Mouse (Mus musculus) embryonic facial prominence, embryonic 11.5 days (tissue): ENCODE measurements at regions not wholly inside any gene's neighbourhood (a gene's known extent, or its start where the extent isn't known, plus 50 kb on each side); places are given as distances from the start of the nearest gene placed in this dataset.

Source experiments
- ATAC-seq: fragments of 200-750 bp; cut with Nextera tagmentation; replicated peaks from 2 replicates; pipeline ENCODE4 v1.8.0; 2017; ENCODE audit warnings: low read depth; ENCODE audit not compliant: insufficient number of reproducible peaks, low FRiP score, low TSS enrichment
- DNase-seq: peaks from one replicate; pipeline ENCODE4 v3.0.0-alpha.2; 2015; ENCODE audit warnings: low spot score
- H3K27ac ChIP-seq: fragments of 300-500 bp; sonication (generic); replicated peaks from 2 replicates; pipeline ENCODE4 v1.5.1; 2014; ENCODE audit warnings: mild to moderate bottlenecking, low read depth, low read length, control low read depth
- H3K27me3 ChIP-seq: fragments of 300-500 bp; sonication (generic); 2 replicates; pipeline ENCODE4 v1.6.1; 2014; ENCODE audit warnings: mild to moderate bottlenecking, low read length, moderate library complexity, mixed read lengths; ENCODE audit not compliant: control insufficient read depth, insufficient read depth
- H3K36me3 ChIP-seq: fragments of 300-500 bp; sonication (generic); replicated peaks from 2 replicates; pipeline ENCODE4 v1.6.1; 2014; ENCODE audit warnings: low read depth, mild to moderate bottlenecking, low read length, moderate library complexity, mixed read lengths; ENCODE audit not compliant: control insufficient read depth, insufficient read depth
- H3K4me1 ChIP-seq: fragments of 300-500 bp; sonication (generic); 2 replicates; pipeline ENCODE4 v1.6.1; 2014; ENCODE audit warnings: low read length, mixed read lengths; ENCODE audit not compliant: control insufficient read depth, insufficient read depth
- H3K4me2 ChIP-seq: fragments of 300-500 bp; sonication (generic); 2 replicates; pipeline ENCODE4 v1.6.1; 2014; ENCODE audit warnings: low read depth, mild to moderate bottlenecking, control low read depth, low read length, moderate library complexity
- H3K4me3 ChIP-seq: fragments of 300-500 bp; sonication (generic); 2 replicates; pipeline ENCODE4 v1.5.1; 2014; ENCODE audit warnings: low read depth, low read length, control low read depth
- H3K9ac ChIP-seq: fragments of 300-500 bp; sonication (generic); replicated peaks from 2 replicates; pipeline ENCODE4 v1.6.1; 2014; ENCODE audit warnings: mild to moderate bottlenecking, control low read depth, low read length
- H3K9me3 ChIP-seq: fragments of 300-500 bp; sonication (generic); replicated peaks from 2 replicates; pipeline ENCODE4 v1.6.1; 2016; ENCODE audit warnings: mild to moderate bottlenecking, low read length, inconsistent platforms, mixed read lengths; ENCODE audit not compliant: control insufficient read depth
- WGBS: fragments of 180-500 bp; shearing (Covaris S2); extraction: QIAGEN DNeasy Blood & Tissue Kit; methylation state at CpG from one replicate; pipeline ENCODE4 v1.1.7; 2014; 5-methylcytosine and 5-hydroxymethylcytosine counted together

DNA sequence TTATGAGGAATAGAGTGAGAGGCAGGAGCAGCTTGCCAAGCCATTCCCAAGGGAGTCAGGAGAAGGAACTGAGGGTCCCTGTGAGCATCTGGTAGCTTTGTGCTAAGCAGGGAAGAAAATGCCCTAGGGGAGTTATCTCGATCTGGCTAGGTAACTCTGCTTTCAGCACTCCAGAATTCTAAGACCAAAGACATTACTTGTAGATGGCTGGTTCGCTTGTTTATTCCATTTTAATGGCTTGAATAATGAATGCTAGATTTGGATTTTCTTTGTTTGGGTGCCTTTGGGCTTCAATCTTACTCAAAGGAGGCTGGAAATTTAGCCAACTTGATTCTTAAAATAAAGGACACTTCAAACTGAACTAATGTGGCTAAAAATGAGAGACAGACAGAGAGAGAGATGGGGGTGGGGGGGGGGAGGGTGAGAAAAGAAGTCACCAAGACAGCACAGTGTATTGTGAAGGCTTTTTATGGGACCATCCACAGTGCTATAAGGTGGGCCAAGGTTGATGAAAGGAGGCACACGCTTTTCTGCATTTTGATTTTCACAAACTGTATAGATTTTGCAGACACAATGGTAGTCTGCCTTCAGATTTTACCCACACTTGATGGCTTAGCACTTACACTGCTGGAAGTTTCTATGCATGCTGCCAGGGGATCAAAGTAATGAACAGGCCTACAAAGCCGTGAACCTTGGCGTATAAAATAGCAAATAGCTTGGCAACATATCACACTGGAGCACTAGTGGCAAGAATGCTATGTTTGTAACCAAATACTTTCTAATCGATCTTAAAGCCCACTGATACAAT lies 121.3 kb upstream of the Ufm1 start:
- DNase-seq = no peak
- H3K9me3 ChIP-seq = no peaks in the 10 kb centered on the region
- no peaks in the 10 kb centered on the region for H3K27me3 ChIP-seq
- WGBS = 77% methylated on average over 6 of the region's 6 CpGs
- H3K9ac ChIP-seq = no peak overlapping the region
- no peaks in the 10 kb centered on the region for H3K36me3 ChIP-seq
- H3K4me3 ChIP-seq = no peak overlapping the region
- no peaks in the 10 kb centered on the region for H3K4me1 ChIP-seq
- no peak overlapping the region for H3K27ac ChIP-seq
- no peak for ATAC-seq
- no peak overlapping the region for H3K4me2 ChIP-seq

- Histone ChIP-seq H3K9ac (no peak overlapping the region), H3K27me3 (no peaks in the 10 kb centered on the region), H3K36me3 (no peaks in the 10 kb centered on the region), H3K9me3 (no peaks in the 10 kb centered on the region), H3K4me1 (no peaks in the 10 kb centered on the region), H3K4me2 (no peak overlapping the region), H3K27ac (no peak overlapping the region), H3K4me3 (no peak overlapping the region)
- no peak for ATAC-seq
- no peak for DNase-seq
- 94% methylated on average over 8 of the region's 8 CpGs for WGBS
Measured at GRCm38 (mm10) chr3:53982311-53982710, 118.7 kb upstream of the Ufm1 start.

GRCm38 (mm10) chr3:53981585-53981984 lies 118.0 kb upstream of the Ufm1 start:
- Histone ChIP-seq H3K9me3 (no peaks in the 10 kb centered on the region), H3K4me2 (no peak overlapping the region), H3K9ac (no peak overlapping the region), H3K4me1 (no peaks in the 10 kb centered on the region), H3K36me3 (no peaks in the 10 kb centered on the region), H3K4me3 (no peak overlapping the region), H3K27me3 (no peaks in the 10 kb centered on the region), H3K27ac (no peak overlapping the region)
- ATAC-seq (no peak), DNase-seq (no peak)

- no peak overlapping the region for H3K4me2 ChIP-seq
- H3K27me3 ChIP-seq = no peaks in the 10 kb centered on the region
- no peak overlapping the region for H3K9ac ChIP-seq
- no peak for ATAC-seq
- H3K27ac ChIP-seq = no peak overlapping the region
- H3K4me3 ChIP-seq = no peak overlapping the region
- H3K4me1 ChIP-seq = no peaks in the 10 kb centered on the region; the same call in 1 of the 2 replicates
- H3K36me3 ChIP-seq = no peaks in the 10 kb centered on the region
- 83% methylated on average over 5 of the region's 5 CpGs for WGBS
- no peaks in the 10 kb centered on the region for H3K9me3 ChIP-seq
- DNase-seq = no peak
Measured at GRCm38 (mm10) chr3:53977379-53978080, 113.9 kb upstream of the Ufm1 start.

GRCm38 (mm10) chr3:53974905-53975551 lies 111.4 kb upstream of the Ufm1 start:
- no peaks in the 10 kb centered on the region for H3K27me3 ChIP-seq
- no peak overlapping the region for H3K9ac ChIP-seq
- no peak for ATAC-seq
- no peak overlapping the region for H3K4me3 ChIP-seq
- no peaks in the 10 kb centered on the region for H3K36me3 ChIP-seq
- WGBS = 43% methylated on average over 10 of the region's 10 CpGs
- H3K27ac ChIP-seq = no peak overlapping the region
- no peak overlapping the region for H3K4me2 ChIP-seq
- H3K4me1 ChIP-seq = no peaks in the 10 kb centered on the region; the same call in 1 of the 2 replicates
- H3K9me3 ChIP-seq = no peaks in the 10 kb centered on the region
- DNase-seq = peak; percentile 39

DNA sequence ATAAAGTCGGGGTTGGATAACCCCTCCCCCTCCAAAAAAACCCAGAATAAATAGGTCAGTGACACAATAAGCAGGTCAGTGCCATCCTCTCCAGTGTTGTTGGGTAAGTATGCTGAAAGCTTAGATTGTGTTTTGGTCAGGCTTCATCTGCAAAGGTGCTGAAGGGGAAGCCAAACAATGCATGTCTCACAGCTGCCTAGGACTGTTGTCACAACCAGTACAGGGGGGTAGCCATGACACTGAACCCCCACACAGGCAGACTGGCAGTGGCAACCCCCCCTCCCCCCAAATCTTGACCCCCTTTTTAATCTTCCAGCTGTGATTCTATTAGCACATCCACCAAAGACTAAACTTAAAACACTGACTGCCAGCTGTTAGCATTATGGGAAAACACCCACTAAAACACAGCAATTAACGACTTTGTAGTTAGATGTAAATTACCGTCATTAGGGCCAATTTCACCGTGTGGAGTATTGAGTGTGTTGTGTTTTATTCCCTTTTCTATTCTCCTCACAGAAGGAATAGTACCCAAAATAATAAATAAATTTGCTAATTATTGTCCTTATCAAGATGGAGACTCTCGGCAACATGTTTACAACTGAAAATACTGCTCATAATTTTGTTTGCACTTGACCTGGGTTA lies 105.5 kb upstream of the Ufm1 start:
- H3K4me2 ChIP-seq = no peak overlapping the region
- no peak overlapping the region for H3K9ac ChIP-seq
- no peaks in the 10 kb centered on the region for H3K27me3 ChIP-seq
- no peaks in the 10 kb centered on the region for H3K4me1 ChIP-seq
- ATAC-seq (no peak), DNase-seq (no peak)
- no peaks in the 10 kb centered on the region for H3K9me3 ChIP-seq
- H3K27ac ChIP-seq = no peak overlapping the region
- 63% methylated on average over 5 of the region's 5 CpGs for WGBS
- no peaks in the 10 kb centered on the region for H3K36me3 ChIP-seq
- H3K4me3 ChIP-seq = no peak overlapping the region

DNA sequence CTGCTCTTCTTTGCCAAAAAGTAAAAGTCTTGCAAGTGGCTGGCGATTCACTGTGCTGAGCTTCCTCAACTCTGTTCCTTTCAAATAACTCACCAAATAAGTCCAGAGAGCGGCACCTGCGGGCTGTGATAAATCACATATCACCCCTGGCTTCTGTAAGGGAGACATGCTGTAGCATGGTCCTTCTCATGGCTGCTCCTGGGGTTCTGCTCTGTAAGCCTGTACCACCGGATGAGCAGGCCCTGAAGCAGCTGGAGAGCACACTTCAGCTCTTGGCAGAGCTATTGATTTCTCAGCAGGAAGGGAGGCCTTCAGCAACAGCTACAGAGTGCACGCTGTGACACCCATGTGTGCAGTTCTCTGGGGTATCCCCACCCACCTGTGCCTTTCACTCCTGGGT lies 101.5 kb upstream of the Ufm1 start:
- no peak overlapping the region for H3K27ac ChIP-seq

More for the DNA sequence above, 101.5 kb upstream of the Ufm1 start:
- no peak for ATAC-seq
- Histone ChIP-seq H3K9me3 (no peaks in the 10 kb centered on the region), H3K4me1 (no peaks in the 10 kb centered on the region), H3K4me3 (no peak overlapping the region), H3K4me2 (no peak overlapping the region), H3K9ac (no peak overlapping the region), H3K36me3 (no peaks in the 10 kb centered on the region), H3K27me3 (no peaks in the 10 kb centered on the region)
- 74% methylated on average over 5 of the region's 5 CpGs for WGBS
- DNase-seq = no peak
